In genomic region chr13:38714838-38715237, GRCm38 (mm10) we compare ENCODE assay signal across 20 mouse cellular contexts. TPM values are rescaled to one million over a fixed set of nuclear protein-coding genes. Genes with fewer than 3 reads are reported as not detected.
A peak's percentile ranks its signal among the peaks of the same experiment; 100 is the strongest.
DNase-seq lines count a peak whose midpoint lies in the region; ATAC-seq lines count a peak whose summit lies in the region.
"Had no signal": no experiment of that assay in that cellular context is flagged by ENCODE, and none has a peak within 500 bp of the region (broad histone marks: within the 10 kb centered on the region; RNA-seq: fewer than 3 reads in every experiment).

No protein-coding gene starts in this region.

- H3K27me3 ChIP-seq in forebrain, embryonic 13.5 days: no peaks in the 10 kb centered on the region
- H3K27me3 ChIP-seq: hindbrain, embryonic 12.5 days; hindbrain, embryonic 15.5 days; intestine, embryonic 15.5 days had no signal

- H3K27ac ChIP-seq in forebrain, embryonic 13.5 days: no peak overlapping the region
- H3K27ac ChIP-seq: forebrain, embryonic 10.5 days; hindbrain, embryonic 12.5 days; hindbrain, embryonic 15.5 days; intestine, embryonic 15.5 days had no signal

- peak; percentile 15 to 17 for DNase-seq in frontal cortex, postnatal 36 days (ENCODE audit: low spot score in 2 of 2)
- no peak for DNase-seq in frontal cortex, postnatal 25 days (ENCODE audit: low spot score in 2 of 2)
- peak; percentile 7 for DNase-seq in right cerebral cortex, adult 18-20 months
- DNase-seq in right cerebral cortex, postnatal 10 days (ENCODE audit: low spot score in 2 of 2): no peak
- peak; percentile 24 for DNase-seq in brain, adult 2 months (ENCODE audit: low read depth, low spot score)
- DNase-seq: adrenal gland, postnatal 25 days; cerebellum, adult 18-20 months; cerebellum, adult 9-10 months; cerebellum, postnatal 14 days; forebrain, postnatal 0 days; gastrocnemius, postnatal 25 days; kidney, adult 11 months had no signal

- no peak overlapping the region for H3K9ac ChIP-seq in forebrain, embryonic 13.5 days
- H3K9ac ChIP-seq: forebrain, postnatal 0 days; hindbrain, embryonic 12.5 days; hindbrain, embryonic 15.5 days; intestine, embryonic 15.5 days had no signal

- H3K4me1 ChIP-seq in forebrain, embryonic 13.5 days: no peaks in the 10 kb centered on the region
- H3K4me1 ChIP-seq: forebrain, embryonic 10.5 days; hindbrain, embryonic 12.5 days; hindbrain, embryonic 15.5 days; intestine, embryonic 15.5 days had no signal

- no peak overlapping the region for H3K4me2 ChIP-seq in forebrain, embryonic 13.5 days
- H3K4me2 ChIP-seq: heart, embryonic 11.5 days; hindbrain, embryonic 12.5 days; hindbrain, embryonic 15.5 days; intestine, embryonic 15.5 days had no signal

- no peak overlapping the region for H3K4me3 ChIP-seq in forebrain, embryonic 13.5 days
- H3K4me3 ChIP-seq: forebrain, embryonic 10.5 days; hindbrain, embryonic 12.5 days; hindbrain, embryonic 15.5 days; intestine, embryonic 15.5 days had no signal

- no peaks in the 10 kb centered on the region for H3K9me3 ChIP-seq in forebrain, embryonic 13.5 days (replicated peaks)
- H3K9me3 ChIP-seq: forebrain, embryonic 10.5 days; hindbrain, embryonic 12.5 days; hindbrain, embryonic 15.5 days; intestine, embryonic 15.5 days had no signal

- H3K36me3 ChIP-seq in forebrain, embryonic 13.5 days (ENCODE audit: poor library complexity, severe bottlenecking): no peaks in the 10 kb centered on the region
- H3K36me3 ChIP-seq: forebrain, embryonic 10.5 days; hindbrain, embryonic 12.5 days; hindbrain, embryonic 15.5 days; intestine, embryonic 15.5 days had no signal

- 95% methylated on average over 5 of the region's 5 CpGs for WGBS in forebrain, embryonic 13.5 days

- ATAC-seq in forebrain, embryonic 13.5 days: no peak
- ATAC-seq: forebrain, embryonic 14.5 days; forebrain, postnatal 0 days; intestine, embryonic 15.5 days; Patski had no signal

RNA-seq across cellular contexts. Expression of gene Eef1e1, which starts 56.0 kb away (rescaled TPM):
- 77.6 and 85.1 TPM in 2 replicates for polyA plus RNA-seq in forebrain, embryonic 13.5 days (2015; fragmentation: Nextera tagmentation; extraction: Ambion mirVana)

Comparison
In these comparisons a context has a peak if more than half of its experiments do, and no peak if none do; other contexts are left out.
1. DNase-seq: peak in frontal cortex, postnatal 36 days (2 of 2), right cerebral cortex, adult 18-20 months (single experiment) and brain, adult 2 months (single experiment); none in frontal cortex, postnatal 25 days (0 of 2) and right cerebral cortex, postnatal 10 days (0 of 2).